Mouse (Mus musculus): Measurements from ENCODE around the gene Tmem56. TPM values are rescaled to one million over a fixed set of nuclear protein-coding genes. Genes with fewer than 3 reads are reported as not detected.

Gene Tmem56
- polyA plus RNA-seq, 1 experiment from 2014 or later: 1.4 TPM

- H3K27me3 ChIP-seq: peaks cover 35% of the 10 kb centered on the region
- ATAC-seq (ENCODE audit: low read depth): no peak
- no peak overlapping the region for H3K4me3 ChIP-seq
- H3K4me1 ChIP-seq (replicated peaks): peaks cover 4% of the 10 kb centered on the region; the same call in 1 of the 2 replicates
- no peak overlapping the region for H3K27ac ChIP-seq (replicated peaks)
- H3K9me3 ChIP-seq: no peaks in the 10 kb centered on the region
- H3K36me3 ChIP-seq: no peaks in the 10 kb centered on the region
- no peak overlapping the region for H3K4me2 ChIP-seq
- 88% methylated on average over 10 of the region's 10 CpGs for WGBS
- no peak overlapping the region for H3K9ac ChIP-seq
Observed at GRCm38 (mm10) chr3:121257418-121257817, 25.5 kb downstream of the Tmem56 start.

DNA sequence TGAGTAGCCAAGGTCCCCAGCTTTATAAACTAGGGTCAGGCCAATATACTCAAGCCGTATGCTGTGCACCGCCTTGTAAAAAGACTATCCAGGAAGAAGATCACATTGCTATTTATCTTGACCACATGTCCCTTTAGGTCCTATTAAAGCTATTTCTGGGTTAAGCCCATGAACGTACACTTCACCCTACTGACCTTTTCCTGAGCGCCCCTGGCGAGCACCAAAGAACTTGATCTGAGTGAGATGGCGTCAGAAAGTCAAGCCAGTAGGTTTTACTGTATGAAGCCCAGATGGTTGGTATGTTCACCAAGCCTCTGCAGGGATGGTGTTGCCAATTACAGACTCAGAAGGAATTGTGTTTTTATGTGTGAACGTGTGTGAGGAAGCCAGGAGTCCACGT, 26.8 kb downstream of the Tmem56 start:
- no peak for ATAC-seq (ENCODE audit: low read depth)
- Histone ChIP-seq H3K4me3 (no peak overlapping the region), H3K9ac (no peak overlapping the region), H3K27ac (replicated peaks) (no peak overlapping the region), H3K27me3 (peaks cover 23% of the 10 kb centered on the region), H3K36me3 (no peaks in the 10 kb centered on the region), H3K4me2 (no peak overlapping the region), H3K9me3 (no peaks in the 10 kb centered on the region), H3K4me1 (replicated peaks) (peaks cover 2% of the 10 kb centered on the region; the same call in 1 of the 2 replicates)
- 89% methylated on average over 8 of the region's 8 CpGs for WGBS

DNA sequence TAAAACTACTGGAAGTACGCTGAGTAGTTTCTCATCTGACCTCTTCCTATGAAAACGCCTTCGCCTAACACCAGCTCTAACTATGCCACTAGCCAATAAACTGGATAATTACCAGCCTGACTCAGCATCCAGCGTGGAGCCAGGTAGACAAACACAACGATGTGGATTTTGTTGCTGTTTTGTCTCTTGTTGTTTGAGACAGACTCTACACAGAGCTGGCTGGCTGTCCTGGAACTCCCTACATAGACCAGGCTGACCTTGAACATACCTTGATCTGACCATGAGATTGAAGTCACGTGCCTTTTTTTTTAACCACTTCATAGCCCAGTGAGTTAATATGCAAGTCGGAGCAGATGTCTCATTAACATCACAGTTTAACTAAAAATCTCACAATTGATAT, 27.4 kb downstream of the Tmem56 start:
- no peaks in the 10 kb centered on the region for H3K9me3 ChIP-seq
- 86% methylated on average over 7 of the region's 7 CpGs for WGBS
- no peak overlapping the region for H3K9ac ChIP-seq

GRCm38 (mm10) chr3:121250576-121251433, 32.1 kb downstream of the Tmem56 start:
- no peak overlapping the region for H3K9ac ChIP-seq
- H3K4me3 ChIP-seq: no peak overlapping the region
- H3K27me3 ChIP-seq: no peaks in the 10 kb centered on the region
- no peaks in the 10 kb centered on the region for H3K9me3 ChIP-seq
- 70% methylated on average over 19 of the region's 19 CpGs for WGBS
- ATAC-seq (ENCODE audit: low read depth): no peak
- no peak overlapping the region for H3K27ac ChIP-seq (replicated peaks)
- H3K36me3 ChIP-seq: no peaks in the 10 kb centered on the region
- no peak overlapping the region for H3K4me2 ChIP-seq
- H3K4me1 ChIP-seq (replicated peaks): peaks cover 8% of the 10 kb centered on the region

More for the DNA sequence above, 27.4 kb downstream of the Tmem56 start:
- ATAC-seq (ENCODE audit: low read depth): no peak
- peaks cover 17% of the 10 kb centered on the region for H3K27me3 ChIP-seq
- no peak overlapping the region for H3K27ac ChIP-seq (replicated peaks)
- H3K4me3 ChIP-seq: no peak overlapping the region
- H3K4me2 ChIP-seq: no peak overlapping the region
- H3K4me1 ChIP-seq (replicated peaks): peaks cover 8% of the 10 kb centered on the region
- H3K36me3 ChIP-seq: no peaks in the 10 kb centered on the region

GRCm38 (mm10) chr3:121250048-121250447, 32.9 kb downstream of the Tmem56 start:
- no peak overlapping the region for H3K9ac ChIP-seq
- H3K27me3 ChIP-seq: no peaks in the 10 kb centered on the region
- H3K4me1 ChIP-seq (replicated peaks): peaks cover 8% of the 10 kb centered on the region
- no peak for ATAC-seq (ENCODE audit: low read depth)
- H3K9me3 ChIP-seq: no peaks in the 10 kb centered on the region
- no peak overlapping the region for H3K4me3 ChIP-seq
- H3K27ac ChIP-seq (replicated peaks): no peak overlapping the region
- 94% methylated on average over 9 of the region's 9 CpGs for WGBS
- H3K36me3 ChIP-seq: no peaks in the 10 kb centered on the region
- no peak overlapping the region for H3K4me2 ChIP-seq

- H3K9ac ChIP-seq: no peak overlapping the region
- no peak overlapping the region for H3K27ac ChIP-seq (replicated peaks)
- H3K4me2 ChIP-seq: no peak overlapping the region
- peaks cover 11% of the 10 kb centered on the region for H3K4me1 ChIP-seq (replicated peaks)
- ATAC-seq (ENCODE audit: low read depth): no peak; the same call in 1 of the 2 replicates
- no peaks in the 10 kb centered on the region for H3K27me3 ChIP-seq
- H3K36me3 ChIP-seq: no peaks in the 10 kb centered on the region
- no peak overlapping the region for H3K4me3 ChIP-seq
- H3K9me3 ChIP-seq: no peaks in the 10 kb centered on the region
- 79% methylated on average over 4 of the region's 4 CpGs for WGBS
Observed at GRCm38 (mm10) chr3:121242941-121243340, 40.0 kb downstream of the Tmem56 start.

GRCm38 (mm10) chr3:121242111-121242936, 40.6 kb downstream of the Tmem56 start:
- 74% methylated on average over 9 of the region's 9 CpGs for WGBS
- no peak for ATAC-seq (ENCODE audit: low read depth)

GRCm38 (mm10) chr3:121240362-121241040, 42.4 kb downstream of the Tmem56 start:
- Histone ChIP-seq H3K4me1 (replicated peaks) (peaks cover 11% of the 10 kb centered on the region), H3K9ac (no peak overlapping the region), H3K36me3 (no peaks in the 10 kb centered on the region), H3K4me3 (no peak overlapping the region), H3K27me3 (no peaks in the 10 kb centered on the region), H3K4me2 (peak overlapping the region; percentile 16; the same call in 1 of the 2 replicates), H3K9me3 (no peaks in the 10 kb centered on the region), H3K27ac (replicated peaks) (peak overlapping the region; percentile 57; the same call in 1 of the 2 replicates)
- ATAC-seq (ENCODE audit: low read depth): peak; percentile 75
- WGBS: 30% methylated on average over 8 of the region's 8 CpGs

More at GRCm38 (mm10) chr3:121242111-121242936, 40.6 kb downstream of the Tmem56 start:
- no peaks in the 10 kb centered on the region for H3K36me3 ChIP-seq
- no peaks in the 10 kb centered on the region for H3K9me3 ChIP-seq
- H3K4me3 ChIP-seq: no peak overlapping the region
- no peaks in the 10 kb centered on the region for H3K27me3 ChIP-seq
- H3K9ac ChIP-seq: no peak overlapping the region
- peaks cover 11% of the 10 kb centered on the region for H3K4me1 ChIP-seq (replicated peaks)
- H3K27ac ChIP-seq (replicated peaks): no peak overlapping the region
- no peak overlapping the region for H3K4me2 ChIP-seq

DNA sequence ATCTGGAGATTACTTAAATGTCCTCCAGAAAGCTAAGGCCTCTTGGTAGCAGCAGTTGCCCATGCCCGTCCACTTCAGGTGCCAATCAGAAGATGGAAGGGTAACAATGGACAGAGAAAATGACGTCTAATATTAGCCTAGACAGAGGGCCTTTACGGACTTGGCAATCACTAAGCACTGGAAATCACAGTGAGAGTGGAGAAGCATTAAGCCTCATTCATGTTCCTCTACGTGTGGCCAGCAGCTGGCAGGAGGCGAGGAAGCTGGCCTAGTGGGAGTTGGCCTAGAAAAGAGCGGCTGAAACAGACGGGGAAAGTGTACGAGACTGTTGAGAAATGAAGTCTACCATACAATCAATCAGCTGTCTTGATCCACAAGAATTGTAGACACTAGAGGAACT, 43.8 kb downstream of the Tmem56 start:
- Histone ChIP-seq H3K9me3 (no peaks in the 10 kb centered on the region), H3K27ac (replicated peaks) (0 out of 2 replicates have a peak overlapping the region, but pooled peaks have one; percentile 13), H3K4me3 (no peak overlapping the region), H3K9ac (no peak overlapping the region), H3K4me2 (no peak overlapping the region), H3K27me3 (no peaks in the 10 kb centered on the region), H3K4me1 (replicated peaks) (peaks cover 11% of the 10 kb centered on the region), H3K36me3 (no peaks in the 10 kb centered on the region)
- WGBS: 60% methylated on average over 8 of the region's 8 CpGs
- ATAC-seq (ENCODE audit: low read depth): no peak

DNA sequence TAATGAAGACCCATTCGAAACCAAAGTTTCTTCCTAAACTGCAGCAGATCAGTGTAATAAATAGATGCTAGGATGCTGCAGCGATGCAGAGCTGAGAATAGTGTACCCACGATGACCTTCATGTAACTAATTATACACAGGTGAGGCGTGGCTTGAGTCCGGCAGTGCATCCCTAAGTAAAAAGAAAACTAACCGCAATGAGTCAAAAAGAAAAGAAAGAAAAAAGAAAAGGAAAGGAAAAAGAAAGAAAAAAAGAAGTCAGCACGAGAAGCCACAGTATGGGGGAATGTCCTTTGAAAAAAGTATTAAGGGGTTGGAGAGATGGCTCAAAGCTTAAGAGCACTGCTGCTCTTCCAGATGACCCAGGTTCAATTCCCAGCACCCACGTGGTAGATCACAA, 58.1 kb downstream of the Tmem56 start:
- Histone ChIP-seq H3K36me3 (no peaks in the 10 kb centered on the region), H3K4me3 (no peak overlapping the region), H3K4me1 (replicated peaks) (no peaks in the 10 kb centered on the region), H3K4me2 (no peak overlapping the region), H3K9ac (no peak overlapping the region), H3K9me3 (no peaks in the 10 kb centered on the region), H3K27ac (replicated peaks) (no peak overlapping the region), H3K27me3 (no peaks in the 10 kb centered on the region)
- WGBS: 89% methylated on average over 8 of the region's 8 CpGs
- ATAC-seq (ENCODE audit: low read depth): no peak

GRCm38 (mm10) chr3:121224185-121224584, 58.7 kb downstream of the Tmem56 start:
- Histone ChIP-seq H3K4me2 (no peak overlapping the region), H3K27me3 (no peaks in the 10 kb centered on the region), H3K9me3 (no peaks in the 10 kb centered on the region), H3K9ac (no peak overlapping the region), H3K4me1 (replicated peaks) (no peaks in the 10 kb centered on the region), H3K4me3 (no peak overlapping the region), H3K36me3 (no peaks in the 10 kb centered on the region), H3K27ac (replicated peaks) (no peak overlapping the region)
- ATAC-seq (ENCODE audit: low read depth): no peak
- 94% methylated on average over 6 of the region's 6 CpGs for WGBS

DNA sequence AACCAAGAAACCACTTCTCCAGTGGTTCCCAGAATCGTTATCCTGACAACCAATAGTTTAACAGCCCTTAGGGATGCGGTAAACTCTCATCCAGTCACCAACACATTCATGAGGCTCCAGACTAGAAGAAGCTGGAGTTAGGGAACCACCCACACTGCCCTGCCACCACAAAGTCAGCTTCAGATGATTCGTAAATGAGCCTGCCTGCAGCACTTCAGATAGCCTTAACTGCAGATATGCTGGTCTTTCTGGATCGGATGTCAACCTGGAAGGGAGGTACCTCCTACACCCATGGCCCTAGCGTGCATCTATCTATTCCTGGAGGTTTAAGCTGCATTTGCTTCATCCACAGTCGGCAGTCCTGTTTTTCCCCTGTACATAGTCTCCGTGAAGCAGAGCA, 60.9 kb downstream of the Tmem56 start:
- Histone ChIP-seq H3K36me3 (no peaks in the 10 kb centered on the region), H3K4me1 (replicated peaks) (no peaks in the 10 kb centered on the region), H3K9me3 (no peaks in the 10 kb centered on the region), H3K4me2 (no peak overlapping the region), H3K27ac (replicated peaks) (no peak overlapping the region), H3K4me3 (no peak overlapping the region), H3K9ac (no peak overlapping the region), H3K27me3 (no peaks in the 10 kb centered on the region)
- ATAC-seq (ENCODE audit: low read depth): no peak
- WGBS: 82% methylated on average over 7 of the region's 7 CpGs
